Mouse (Mus musculus) megakaryocyte-erythroid progenitor cell, adult 5-6 weeks (primary cell): Measurements from ENCODE around the gene Dus2. TPM values are rescaled to one million over a fixed set of nuclear protein-coding genes. Genes with fewer than 3 reads are reported as not detected.

Experiments used
- ATAC-seq: replicated peaks from 2 replicates; pipeline ENCODE4 v1.8.0; 2016; ENCODE audit warnings: mild to moderate bottlenecking, inconsistent platforms; ENCODE audit not compliant: severe bottlenecking, poor library complexity, low FRiP score, low TSS enrichment
- total RNA-seq, 2 experiments: library from RNA; stranded (forward) in 1 of 2; stranded (reverse) in 1 of 2; fragments of 200-1000, 215-1000 nt in 1 of 2; fragments of >200 nt in 1 of 2; fragmentation: Nextera tagmentation in 1 of 2; gene quantifications; 2 replicates each; pipeline ENCODE4 v1.2.3; 2014 to 2017

The Dus2 gene
- total RNA-seq, 2 experiments from 2014 or later: 22.5 to 28.9 TPM

DNA sequence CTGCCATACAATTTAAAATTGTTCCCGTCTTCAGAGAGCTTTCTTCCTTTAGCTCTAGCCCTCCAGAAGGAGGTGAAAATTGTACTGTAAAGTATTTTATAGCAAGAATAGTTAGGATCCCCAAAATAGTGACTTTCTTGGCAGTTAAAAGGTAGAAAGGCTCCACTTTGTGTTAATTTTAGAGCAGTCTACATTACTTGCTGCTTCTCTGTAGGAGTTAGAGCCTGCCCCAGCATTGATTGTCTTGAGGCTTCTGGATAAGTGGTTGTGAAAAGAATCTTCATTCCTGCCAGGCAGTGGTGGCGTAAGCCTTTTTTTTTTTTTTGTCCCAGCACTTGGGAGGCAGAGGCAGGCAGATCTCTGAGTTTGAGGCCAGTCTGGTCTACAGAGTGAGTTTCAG lies 75.6 kb downstream of the Dus2 start:
- ATAC-seq: no peak

GRCm38 (mm10) chr8:106069565-106069964 lies 78.4 kb downstream of the Dus2 start:
- ATAC-seq: no peak

- ATAC-seq: no peak
Observed at GRCm38 (mm10) chr8:106072113-106072512, 81.0 kb downstream of the Dus2 start.

DNA sequence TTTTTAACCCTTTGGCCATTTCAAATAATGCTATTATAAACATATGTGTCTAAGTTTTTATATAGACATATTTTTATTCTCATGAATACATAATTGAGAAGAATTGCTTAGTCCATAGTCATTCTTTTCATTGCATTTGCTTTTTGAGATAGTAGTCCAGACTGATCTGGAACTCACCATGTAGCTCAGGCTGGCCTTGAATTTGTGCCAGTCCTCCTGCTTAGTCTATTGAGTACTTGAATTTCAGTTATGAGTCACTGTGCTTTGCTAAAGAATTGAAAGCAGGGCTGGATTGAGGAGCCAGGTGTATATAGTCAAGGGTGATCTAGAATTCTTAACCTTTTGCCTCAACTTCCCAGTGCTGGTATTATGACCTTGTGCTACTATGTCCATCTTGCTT lies 83.1 kb downstream of the Dus2 start:
- ATAC-seq: no peak

- ATAC-seq: 0 out of 2 replicates have a peak, but pooled peaks have one; percentile 20
Observed at GRCm38 (mm10) chr8:106074659-106075058, 83.5 kb downstream of the Dus2 start.

GRCm38 (mm10) chr8:106075161-106075862 lies 84.2 kb downstream of the Dus2 start:
- ATAC-seq: peak; percentile 66

- ATAC-seq: no peak
Observed at GRCm38 (mm10) chr8:106075863-106076174, 84.7 kb downstream of the Dus2 start.

- peak; percentile 63 for ATAC-seq
Observed at GRCm38 (mm10) chr8:106076612-106077011, 85.5 kb downstream of the Dus2 start.

- no peak for ATAC-seq
Observed at GRCm38 (mm10) chr8:106077452-106078067, 86.4 kb downstream of the Dus2 start.

GRCm38 (mm10) chr8:106102321-106102720 lies 111.2 kb downstream of the Dus2 start:
- ATAC-seq: no peak

Other genes with a start within 250 kb of the Dus2 start
- gene Gfod2, start 232.7 kb upstream of the Dus2 start, total RNA-seq (2014; fragmentation: Nextera tagmentation): 2.3 and 2.7 TPM in 2 replicates
- 3.1 and 9.8 TPM in 2 replicates for gene Gfod2, start 232.7 kb upstream of the Dus2 start, total RNA-seq (2017)
- gene Ranbp10, start 164.0 kb upstream of the Dus2 start, total RNA-seq (2014; fragmentation: Nextera tagmentation): 34.9 and 36.4 TPM in 2 replicates
- 8.3 and 16.0 TPM in 2 replicates for gene Ranbp10, start 164.0 kb upstream of the Dus2 start, total RNA-seq (2017)
- not detected in 2 replicates for gene Tsnaxip1, start 163.6 kb upstream of the Dus2 start, total RNA-seq (2014; fragmentation: Nextera tagmentation)
- gene Tsnaxip1, start 163.6 kb upstream of the Dus2 start, total RNA-seq (2017): not detected in 2 replicates
- 32.0 and 47.6 TPM in 2 replicates for gene Cenpt, start 138.1 kb upstream of the Dus2 start, total RNA-seq (2014; fragmentation: Nextera tagmentation)
- gene Cenpt, start 138.1 kb upstream of the Dus2 start, total RNA-seq (2017): 14.2 and 20.0 TPM in 2 replicates
- gene Thap11, start 136.2 kb upstream of the Dus2 start, total RNA-seq (2014; fragmentation: Nextera tagmentation): 24.4 and 27.1 TPM in 2 replicates
- 18.5 and 33.4 TPM in 2 replicates for gene Thap11, start 136.2 kb upstream of the Dus2 start, total RNA-seq (2017)
- 174 and 237 TPM in 2 replicates for gene Nutf2, start 130.8 kb upstream of the Dus2 start, total RNA-seq (2014; fragmentation: Nextera tagmentation)
- 29.3 and 101 TPM in 2 replicates for gene Nutf2, start 130.8 kb upstream of the Dus2 start, total RNA-seq (2017)
- gene Edc4, start 110.5 kb upstream of the Dus2 start, total RNA-seq (2014; fragmentation: Nextera tagmentation): 45.9 and 46.3 TPM in 2 replicates
- 25.9 and 38.4 TPM in 2 replicates for gene Edc4, start 110.5 kb upstream of the Dus2 start, total RNA-seq (2017)
- gene Nrn1l, start 97.8 kb upstream of the Dus2 start, total RNA-seq (2014; fragmentation: Nextera tagmentation): 2.0 and 3.3 TPM in 2 replicates
- not detected in 2 replicates for gene Nrn1l, start 97.8 kb upstream of the Dus2 start, total RNA-seq (2017)
- 16.8 and 17.5 TPM in 2 replicates for gene Pskh1, start 90.9 kb upstream of the Dus2 start, total RNA-seq (2014; fragmentation: Nextera tagmentation)
- gene Pskh1, start 90.9 kb upstream of the Dus2 start, total RNA-seq (2017): 15.4 and 17.3 TPM in 2 replicates
- gene Ctrl, start 57.5 kb upstream of the Dus2 start, total RNA-seq (2014; fragmentation: Nextera tagmentation): 1.6 TPM in 1 of 2 replicates, not detected in the other
- not detected in 2 replicates for gene Ctrl, start 57.5 kb upstream of the Dus2 start, total RNA-seq (2017)
- 93.9 and 150 TPM in 2 replicates for gene Psmb10, start 52.9 kb upstream of the Dus2 start, total RNA-seq (2014; fragmentation: Nextera tagmentation)
- gene Psmb10, start 52.9 kb upstream of the Dus2 start, total RNA-seq (2017): 29.5 and 38.9 TPM in 2 replicates
- gene Lcat, start 48.0 kb upstream of the Dus2 start, total RNA-seq (2014; fragmentation: Nextera tagmentation): 3.7 and 4.6 TPM in 2 replicates
- gene Lcat, start 48.0 kb upstream of the Dus2 start, total RNA-seq (2017): 1.5 TPM in 1 of 2 replicates, not detected in the other
- 11.4 and 14.2 TPM in 2 replicates for gene Slc12a4, start 25.2 kb upstream of the Dus2 start, total RNA-seq (2014; fragmentation: Nextera tagmentation)
- gene Slc12a4, start 25.2 kb upstream of the Dus2 start, total RNA-seq (2017): 4.7 and 10.5 TPM in 2 replicates
- gene Dpep3, start 11.9 kb upstream of the Dus2 start, total RNA-seq (2014; fragmentation: Nextera tagmentation): not detected in 2 replicates
- not detected in 2 replicates for gene Dpep3, start 11.9 kb upstream of the Dus2 start, total RNA-seq (2017)
- not detected in 2 replicates for gene Dpep2nb, start 14.6 kb downstream of the Dus2 start, total RNA-seq (2014; fragmentation: Nextera tagmentation)
- gene Dpep2nb, start 14.6 kb downstream of the Dus2 start, total RNA-seq (2017): not detected in 2 replicates
- 11.6 and 18.3 TPM in 2 replicates for gene Ddx28, start 20.5 kb downstream of the Dus2 start, total RNA-seq (2014; fragmentation: Nextera tagmentation)
- gene Ddx28, start 20.5 kb downstream of the Dus2 start, total RNA-seq (2017): 11.8 and 14.4 TPM in 2 replicates
- 102 and 103 TPM in 2 replicates for gene Nfatc3, start 67.5 kb downstream of the Dus2 start, total RNA-seq (2014; fragmentation: Nextera tagmentation)
- 35.0 and 35.3 TPM in 2 replicates for gene Nfatc3, start 67.5 kb downstream of the Dus2 start, total RNA-seq (2017)
- 0.68 and 1.4 TPM in 2 replicates for gene Esrp2, start 145.6 kb downstream of the Dus2 start, total RNA-seq (2014; fragmentation: Nextera tagmentation)
- not detected in 2 replicates for gene Esrp2, start 145.6 kb downstream of the Dus2 start, total RNA-seq (2017)
- 2.7 and 3.2 TPM in 2 replicates for gene Pla2g15, start 159.1 kb downstream of the Dus2 start, total RNA-seq (2014; fragmentation: Nextera tagmentation)
- 0.84 and 3.2 TPM in 2 replicates for gene Pla2g15, start 159.1 kb downstream of the Dus2 start, total RNA-seq (2017)
- 2.6 and 4.2 TPM in 2 replicates for gene Slc7a6, start 177.5 kb downstream of the Dus2 start, total RNA-seq (2014; fragmentation: Nextera tagmentation)
- gene Slc7a6, start 177.5 kb downstream of the Dus2 start, total RNA-seq (2017): 5.1 and 6.7 TPM in 2 replicates
- 32.7 and 47.9 TPM in 2 replicates for gene Slc7a6os, start 219.6 kb downstream of the Dus2 start, total RNA-seq (2014; fragmentation: Nextera tagmentation)
- gene Slc7a6os, start 219.6 kb downstream of the Dus2 start, total RNA-seq (2017): 50.5 and 58.1 TPM in 2 replicates
- gene Prmt7, start 219.6 kb downstream of the Dus2 start, total RNA-seq (2014; fragmentation: Nextera tagmentation): 30.3 and 47.7 TPM in 2 replicates
- gene Prmt7, start 219.6 kb downstream of the Dus2 start, total RNA-seq (2017): 55.0 and 60.4 TPM in 2 replicates